Mouse (Mus musculus): ENCODE measurements around the gene Ipo13. TPM values are rescaled to one million over a fixed set of nuclear protein-coding genes. Genes with fewer than 3 reads are reported as not detected.

The Ipo13 gene
- polyA plus RNA-seq, 1 experiment from 2014 or later, result 35.6 TPM

- H3K36me3 ChIP-seq, result peaks cover 100% of the 10 kb centered on the region
- 0 out of 2 replicates have a peak, but pooled peaks cover 12% of the 10 kb centered on the region for H3K27me3 ChIP-seq (replicated peaks)
- ATAC-seq, result no peak
- H3K4me2 ChIP-seq, result no peak overlapping the region
- WGBS (ENCODE audit: insufficient replicate concordance), result 91% methylated on average over 10 of the region's 10 CpGs
- H3K4me1 ChIP-seq, result peaks cover 47% of the 10 kb centered on the region
- H3K27ac ChIP-seq, result no peak overlapping the region
- H3K9me3 ChIP-seq (replicated peaks), result no peaks in the 10 kb centered on the region
- no peak overlapping the region for H3K4me3 ChIP-seq
- H3K9ac ChIP-seq, result no peak overlapping the region
These were observed 62.5 kb downstream of the Ipo13 start for GRCm38 (mm10) chr4:117852152-117852868.

GRCm38 (mm10) chr4:117850871-117851270, 63.9 kb downstream of the Ipo13 start:
- 0 out of 2 replicates have a peak, but pooled peaks cover 12% of the 10 kb centered on the region for H3K27me3 ChIP-seq (replicated peaks)
- peaks cover 100% of the 10 kb centered on the region for H3K36me3 ChIP-seq
- H3K9ac ChIP-seq, result no peak overlapping the region
- peak overlapping the region; percentile 33; the same call in 1 of the 2 replicates for H3K27ac ChIP-seq
- ATAC-seq, result no peak
- H3K4me2 ChIP-seq, result no peak overlapping the region
- no peaks in the 10 kb centered on the region for H3K9me3 ChIP-seq (replicated peaks)
- H3K4me1 ChIP-seq, result peaks cover 50% of the 10 kb centered on the region
- WGBS (ENCODE audit: insufficient replicate concordance), result 80% methylated on average over 7 of the region's 7 CpGs
- no peak overlapping the region for H3K4me3 ChIP-seq

GRCm38 (mm10) chr4:117850176-117850575, 64.6 kb downstream of the Ipo13 start:
- no peak overlapping the region for H3K4me2 ChIP-seq
- H3K27me3 ChIP-seq (replicated peaks), result 0 out of 2 replicates have a peak, but pooled peaks cover 12% of the 10 kb centered on the region
- WGBS (ENCODE audit: insufficient replicate concordance), result 87% methylated on average over 7 of the region's 7 CpGs
- 0 out of 2 replicates have a peak overlapping the region, but pooled peaks have one; percentile 15 for H3K27ac ChIP-seq
- H3K36me3 ChIP-seq, result peaks cover 100% of the 10 kb centered on the region
- no peak for ATAC-seq
- H3K4me1 ChIP-seq, result peaks cover 50% of the 10 kb centered on the region
- H3K4me3 ChIP-seq, result no peak overlapping the region
- H3K9ac ChIP-seq, result no peak overlapping the region
- H3K9me3 ChIP-seq (replicated peaks), result no peaks in the 10 kb centered on the region

- Histone ChIP-seq H3K36me3 (peaks cover 100% of the 10 kb centered on the region), H3K9me3 (replicated peaks) (no peaks in the 10 kb centered on the region)
- WGBS (ENCODE audit: insufficient replicate concordance), result 88% methylated on average over 5 of the region's 5 CpGs
These were observed 65.3 kb downstream of the Ipo13 start for GRCm38 (mm10) chr4:117849506-117849905.

GRCm38 (mm10) chr4:117849063-117849462, 65.7 kb downstream of the Ipo13 start:
- Histone ChIP-seq H3K9me3 (replicated peaks) (no peaks in the 10 kb centered on the region), H3K4me3 (no peak overlapping the region), H3K9ac (no peak overlapping the region), H3K36me3 (peaks cover 100% of the 10 kb centered on the region), H3K27ac (no peak overlapping the region), H3K4me2 (no peak overlapping the region), H3K4me1 (peaks cover 50% of the 10 kb centered on the region), H3K27me3 (replicated peaks) (0 out of 2 replicates have a peak, but pooled peaks cover 12% of the 10 kb centered on the region)
- no peak for ATAC-seq
- WGBS (ENCODE audit: insufficient replicate concordance), result 77% methylated on average over 17 of the region's 17 CpGs

More at GRCm38 (mm10) chr4:117849506-117849905, 65.3 kb downstream of the Ipo13 start:
- peaks cover 50% of the 10 kb centered on the region for H3K4me1 ChIP-seq
- H3K27me3 ChIP-seq (replicated peaks), result 0 out of 2 replicates have a peak, but pooled peaks cover 12% of the 10 kb centered on the region
- no peak overlapping the region for H3K9ac ChIP-seq
- no peak overlapping the region for H3K4me3 ChIP-seq
- no peak for ATAC-seq
- no peak overlapping the region for H3K27ac ChIP-seq
- H3K4me2 ChIP-seq, result no peak overlapping the region

- WGBS (ENCODE audit: insufficient replicate concordance), result 85% methylated on average over 2 of the region's 2 CpGs
- peak overlapping the region; percentile 48; the same call in 1 of the 2 replicates for H3K27ac ChIP-seq
- H3K36me3 ChIP-seq, result peaks cover 100% of the 10 kb centered on the region
- peak overlapping the region; percentile 50; the same call in 1 of the 2 replicates for H3K9ac ChIP-seq
- H3K27me3 ChIP-seq (replicated peaks), result 0 out of 2 replicates have a peak, but pooled peaks cover 12% of the 10 kb centered on the region
- no peaks in the 10 kb centered on the region for H3K9me3 ChIP-seq (replicated peaks)
- peaks cover 31% of the 10 kb centered on the region for H3K4me1 ChIP-seq
- no peak overlapping the region for H3K4me2 ChIP-seq
- ATAC-seq, result no peak
- H3K4me3 ChIP-seq, result no peak overlapping the region
These were observed 67.8 kb downstream of the Ipo13 start for GRCm38 (mm10) chr4:117847011-117847410.

GRCm38 (mm10) chr4:117846261-117846660, 68.5 kb downstream of the Ipo13 start:
- Histone ChIP-seq H3K9ac (no peak overlapping the region), H3K27ac (no peak overlapping the region), H3K4me1 (peaks cover 31% of the 10 kb centered on the region), H3K36me3 (peaks cover 100% of the 10 kb centered on the region), H3K9me3 (replicated peaks) (no peaks in the 10 kb centered on the region), H3K4me3 (no peak overlapping the region), H3K27me3 (replicated peaks) (0 out of 2 replicates have a peak, but pooled peaks cover 12% of the 10 kb centered on the region), H3K4me2 (no peak overlapping the region)
- 93% methylated on average over 4 of the region's 4 CpGs for WGBS (ENCODE audit: insufficient replicate concordance)
- ATAC-seq, result no peak

- H3K27ac ChIP-seq, result no peak overlapping the region
- peaks cover 100% of the 10 kb centered on the region for H3K36me3 ChIP-seq
- H3K4me3 ChIP-seq, result no peak overlapping the region
- no peak for ATAC-seq
- H3K9ac ChIP-seq, result no peak overlapping the region; the same call in 1 of the 2 replicates
- H3K4me1 ChIP-seq, result peaks cover 40% of the 10 kb centered on the region
- H3K27me3 ChIP-seq (replicated peaks), result 0 out of 2 replicates have a peak, but pooled peaks cover 11% of the 10 kb centered on the region
- no peaks in the 10 kb centered on the region for H3K9me3 ChIP-seq (replicated peaks)
- WGBS (ENCODE audit: insufficient replicate concordance), result 88% methylated on average over 11 of the region's 11 CpGs
- no peak overlapping the region for H3K4me2 ChIP-seq
These were observed 69.5 kb downstream of the Ipo13 start for GRCm38 (mm10) chr4:117845316-117845715.

Other genes with a start within 250 kb of the Ipo13 start
- 30.4 and 31.1 TPM in 2 replicates for gene Dmap1, start 232.7 kb downstream of the Ipo13 start, polyA plus RNA-seq (2016; fragmentation: Nextera tagmentation; extraction: Ambion mirVana)
- not detected in 2 replicates for gene Gm12845, start 190.6 kb downstream of the Ipo13 start, polyA plus RNA-seq (2016; fragmentation: Nextera tagmentation; extraction: Ambion mirVana)
- gene Klf17, start 149.4 kb downstream of the Ipo13 start, polyA plus RNA-seq (2016; fragmentation: Nextera tagmentation; extraction: Ambion mirVana), result not detected in 2 replicates
- gene Slc6a9, start 80.5 kb downstream of the Ipo13 start, polyA plus RNA-seq (2016; fragmentation: Nextera tagmentation; extraction: Ambion mirVana), result 52.8 and 57.8 TPM in 2 replicates
- 1.7 and 2.0 TPM in 2 replicates for gene Ccdc24, start 42.4 kb downstream of the Ipo13 start, polyA plus RNA-seq (2016; fragmentation: Nextera tagmentation; extraction: Ambion mirVana)
- gene B4galt2, start 31.5 kb downstream of the Ipo13 start, polyA plus RNA-seq (2016; fragmentation: Nextera tagmentation; extraction: Ambion mirVana), result 5.2 and 5.7 TPM in 2 replicates
- 180 and 198 TPM in 2 replicates for gene Atp6v0b, start 27.7 kb downstream of the Ipo13 start, polyA plus RNA-seq (2016; fragmentation: Nextera tagmentation; extraction: Ambion mirVana)
- gene Dph2, start 23.0 kb downstream of the Ipo13 start, polyA plus RNA-seq (2016; fragmentation: Nextera tagmentation; extraction: Ambion mirVana), result 15.5 and 15.8 TPM in 2 replicates
- gene Artn, start 14.8 kb upstream of the Ipo13 start, polyA plus RNA-seq (2016; fragmentation: Nextera tagmentation; extraction: Ambion mirVana), result 2.8 and 3.2 TPM in 2 replicates
- gene St3gal3, start 219.9 kb upstream of the Ipo13 start, polyA plus RNA-seq (2016; fragmentation: Nextera tagmentation; extraction: Ambion mirVana), result 2.0 and 2.9 TPM in 2 replicates